Comparison of ENCODE assay signal across 10 mouse cellular contexts in the genomic region with DNA sequence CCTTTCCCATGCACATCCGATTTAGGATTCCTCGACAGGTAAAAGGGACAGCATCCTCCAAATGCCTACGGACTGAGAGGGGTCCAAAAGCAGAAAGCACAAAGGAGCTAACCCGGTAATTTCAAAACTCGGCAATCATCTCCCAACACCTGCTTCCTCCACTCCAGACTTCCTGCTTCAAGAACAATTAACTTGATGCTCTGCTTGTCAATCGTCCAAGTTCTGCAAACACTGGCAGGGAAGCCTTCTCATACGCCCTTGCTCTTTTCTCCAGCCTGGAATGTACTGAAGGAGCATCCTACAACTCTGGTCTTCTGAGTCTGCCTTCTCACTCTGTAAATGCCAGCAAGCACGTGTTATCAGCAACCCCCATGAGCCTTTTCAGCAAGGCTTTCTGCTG. TPM values are rescaled to one million over a fixed set of nuclear protein-coding genes. Genes with fewer than 3 reads are reported as not detected.
A peak's percentile ranks its signal among the peaks of the same experiment; 100 is the strongest.
DNase-seq lines count a peak whose midpoint lies in the region; ATAC-seq and TF ChIP-seq lines count a peak whose summit lies in the region.
"Had no signal": no experiment of that assay in that cellular context is flagged by ENCODE, and none has a peak within 500 bp of the region (broad histone marks: within the 10 kb centered on the region; RNA-seq: fewer than 3 reads in every experiment).

No protein-coding gene starts in this region.

- 55% methylated on average over 8 of the region's 8 CpGs for WGBS in hindbrain, embryonic 16.5 days
- WGBS in hindbrain, embryonic 10.5 days = 73% methylated on average over 8 of the region's 8 CpGs
- 32% methylated on average over 8 of the region's 8 CpGs for WGBS in forebrain, postnatal 0 days
- WGBS in lung, embryonic 15.5 days = 30% methylated on average over 8 of the region's 8 CpGs

- H3K9me3 ChIP-seq in hindbrain, embryonic 16.5 days (ENCODE audit: control insufficient read depth, low read length) = no peaks in the 10 kb centered on the region
- no peaks in the 10 kb centered on the region for H3K9me3 ChIP-seq in hindbrain, embryonic 10.5 days
- no peaks in the 10 kb centered on the region for H3K9me3 ChIP-seq in forebrain, postnatal 0 days (ENCODE audit: low read length)
- no peaks in the 10 kb centered on the region for H3K9me3 ChIP-seq in lung, embryonic 15.5 days

- no peak overlapping the region for H3K4me3 ChIP-seq in hindbrain, embryonic 16.5 days (ENCODE audit: low read length)
- no peak overlapping the region for H3K4me3 ChIP-seq in hindbrain, embryonic 10.5 days
- no peak overlapping the region for H3K4me3 ChIP-seq in forebrain, postnatal 0 days (ENCODE audit: low read depth, low read length)
- no peak overlapping the region for H3K4me3 ChIP-seq in lung, embryonic 15.5 days

- no peaks in the 10 kb centered on the region for H3K27me3 ChIP-seq in hindbrain, embryonic 16.5 days (replicated peaks; ENCODE audit: control insufficient read depth, insufficient read depth, low read length)
- H3K27me3 ChIP-seq in hindbrain, embryonic 10.5 days (ENCODE audit: insufficient read depth, poor library complexity, severe bottlenecking) = no peaks in the 10 kb centered on the region
- no peaks in the 10 kb centered on the region for H3K27me3 ChIP-seq in forebrain, postnatal 0 days (ENCODE audit: insufficient read depth, low read length)
- H3K27me3 ChIP-seq in lung, embryonic 15.5 days = no peaks in the 10 kb centered on the region

- intact Hi-C loops in heart, postnatal 10 days (cut with DNase I) = no loop called here
- intact Hi-C loops in gastrocnemius, postnatal 14 days (cut with DNase I; ENCODE audit: low total_unique reads) = no loop called here

- no peak for ATAC-seq in hindbrain, embryonic 16.5 days
- no peak for ATAC-seq in forebrain, postnatal 0 days
- no peak for ATAC-seq in lung, embryonic 15.5 days (ENCODE audit: borderline replicate concordance, extremely low read depth, low FRiP score, low TSS enrichment)

- peak overlapping the region; percentile 42; the same call in 1 of the 2 replicates for H3K27ac ChIP-seq in hindbrain, embryonic 16.5 days (ENCODE audit: low read depth, low read length)
- no peak overlapping the region for H3K27ac ChIP-seq in hindbrain, embryonic 10.5 days
- H3K27ac ChIP-seq in forebrain, postnatal 0 days (ENCODE audit: low read depth, low read length) = peak overlapping the region; percentile 84
- H3K27ac ChIP-seq in lung, embryonic 15.5 days = peak overlapping the region; percentile 32; the same call in 1 of the 2 replicates

- peaks cover 22% of the 10 kb centered on the region for H3K4me1 ChIP-seq in hindbrain, embryonic 16.5 days (ENCODE audit: control insufficient read depth, insufficient read depth, low read depth, low read length)
- peaks cover 57% of the 10 kb centered on the region for H3K4me1 ChIP-seq in hindbrain, embryonic 10.5 days (replicated peaks)
- H3K4me1 ChIP-seq in forebrain, postnatal 0 days (ENCODE audit: insufficient read depth) = peaks cover 41% of the 10 kb centered on the region
- peaks cover 19% of the 10 kb centered on the region for H3K4me1 ChIP-seq in lung, embryonic 15.5 days

- H3K9ac ChIP-seq in hindbrain, embryonic 16.5 days (ENCODE audit: low read depth, low read length) = no peak overlapping the region
- no peak overlapping the region for H3K9ac ChIP-seq in forebrain, postnatal 0 days
- no peak overlapping the region for H3K9ac ChIP-seq in lung, embryonic 15.5 days

- TF ChIP-seq CTCF in forebrain, postnatal 0 days (IDR thresholded peaks at IDR 0.05; ENCODE audit: low read depth) = no peak

- no peak overlapping the region for H3K4me2 ChIP-seq in hindbrain, embryonic 16.5 days (ENCODE audit: low read length)
- H3K4me2 ChIP-seq in forebrain, postnatal 0 days (ENCODE audit: low read depth) = no peak overlapping the region
- H3K4me2 ChIP-seq in lung, embryonic 15.5 days = no peak overlapping the region

- DNase-seq in hindbrain, embryonic 10.5 days (ENCODE audit: low spot score) = no peak
- DNase-seq in forebrain, postnatal 0 days = no peak
- peak; percentile 58 to 69 for DNase-seq in heart, postnatal 10 days
- no peak for DNase-seq in gastrocnemius, postnatal 14 days
- no peak for DNase-seq in urinary bladder, postnatal 25 days (ENCODE audit: low spot score)
- DNase-seq in adrenal gland, adult 8-10 months = no peak
- DNase-seq: adrenal gland, adult 2 months; right cerebral cortex, postnatal 25 days had no signal

- peaks cover 9% of the 10 kb centered on the region for H3K36me3 ChIP-seq in hindbrain, embryonic 16.5 days (ENCODE audit: control insufficient read depth, insufficient read depth, low read length)
- H3K36me3 ChIP-seq in hindbrain, embryonic 10.5 days = peaks cover 90% of the 10 kb centered on the region
- H3K36me3 ChIP-seq in forebrain, postnatal 0 days (ENCODE audit: insufficient read depth) = peaks cover 21% of the 10 kb centered on the region
- H3K36me3 ChIP-seq in lung, embryonic 15.5 days = peaks cover 32% of the 10 kb centered on the region

RNA-seq across cellular contexts. Expression of a gene that starts 37.6 kb away (rescaled TPM):
- polyA plus RNA-seq in hindbrain, embryonic 16.5 days (2015; fragmentation: Nextera tagmentation; extraction: Ambion mirVana) = 9.6 and 16.8 TPM in 2 replicates
- polyA plus RNA-seq in hindbrain, embryonic 10.5 days (2016; fragmentation: Nextera tagmentation; extraction: Ambion mirVana) = 33.8 and 34.7 TPM in 2 replicates
- 50.9 and 53.5 TPM in 2 replicates for total RNA-seq in forebrain, postnatal 0 days (2014; rRNA removed)
- polyA plus RNA-seq in forebrain, postnatal 0 days (2015; fragmentation: Nextera tagmentation; extraction: Ambion mirVana) = 29.5 and 29.6 TPM in 2 replicates
- total RNA-seq in heart, postnatal 10 days (2021) = 10 to 100 TPM; 44.6 to 49.7 TPM
- polyA plus RNA-seq in lung, embryonic 15.5 days (2015; fragmentation: Nextera tagmentation; extraction: Ambion mirVana) = 25.7 and 26.2 TPM in 2 replicates
- total RNA-seq in gastrocnemius, postnatal 14 days (2021) = 10 to 100 TPM; 11.8 to 13.0 TPM
- total RNA-seq in adrenal gland, adult 8-10 months (2022) = 10 to 100 TPM; 10.4 to 25.9 (median 21.3) TPM

Comparison
In these comparisons a context has a peak if more than half of its experiments do, and no peak if none do; other contexts are left out.
1. DNase-seq: peak in heart, postnatal 10 days (2 of 2); none in hindbrain, embryonic 10.5 days (single experiment), forebrain, postnatal 0 days (single experiment), gastrocnemius, postnatal 14 days (single experiment), urinary bladder, postnatal 25 days (single experiment) and adrenal gland, adult 8-10 months (single experiment).